Mouse (Mus musculus) lung, embryonic 15.5 days (tissue): ENCODE data around the gene Mthfd1l. TPM values are rescaled to one million over a fixed set of nuclear protein-coding genes. Genes with fewer than 3 reads are reported as not detected.
"Not testable (repeated sequence)": the region's sequence is repeated elsewhere in the genome, so short reads cannot be mapped to it uniquely, and the experiment has no call there.

Experiments
- ATAC-seq: fragments of 200-750 bp; cut with Nextera tagmentation; 2 replicates; pipeline ENCODE4 v1.8.0; 2017; ENCODE audit warnings: moderate number of reproducible peaks, borderline replicate concordance; ENCODE audit not compliant: low FRiP score, low TSS enrichment; ENCODE audit errors: extremely low read depth
- H3K27ac ChIP-seq: fragments of 300-500 bp; sonication (generic); 2 replicates; pipeline ENCODE4 v1.5.1; 2015; ENCODE audit warnings: moderate library complexity, mild to moderate bottlenecking, inconsistent platforms
- H3K27me3 ChIP-seq: fragments of 300-500 bp; sonication (generic); 2 replicates; pipeline ENCODE4 v1.6.1; 2015; ENCODE audit warnings: inconsistent platforms
- H3K36me3 ChIP-seq: fragments of 300-500 bp; sonication (generic); 2 replicates; pipeline ENCODE4 v1.6.1; 2015; ENCODE audit warnings: inconsistent platforms
- H3K4me1 ChIP-seq: fragments of 300-500 bp; sonication (generic); 2 replicates; pipeline ENCODE4 v1.6.1; 2015; ENCODE audit warnings: inconsistent platforms
- H3K4me2 ChIP-seq: fragments of 300-500 bp; sonication (generic); 2 replicates; pipeline ENCODE4 v1.6.1; 2015; ENCODE audit warnings: inconsistent platforms, mild to moderate bottlenecking, moderate library complexity
- H3K4me3 ChIP-seq: fragments of 300-500 bp; sonication (generic); 2 replicates; pipeline ENCODE4 v1.5.1; 2015; ENCODE audit warnings: mild to moderate bottlenecking, inconsistent platforms
- H3K9ac ChIP-seq: fragments of 300-500 bp; sonication (generic); 2 replicates; pipeline ENCODE4 v1.6.1; 2015; ENCODE audit warnings: inconsistent platforms
- H3K9me3 ChIP-seq: fragments of 300-500 bp; sonication (generic); 2 replicates; pipeline ENCODE4 v1.6.1; 2016; ENCODE audit warnings: inconsistent platforms
- WGBS: fragments of 180-500 bp; shearing (Covaris S2); methylation state at CpG from one replicate; pipeline ENCODE4 v1.1.7; 2015; 5-methylcytosine and 5-hydroxymethylcytosine counted together
- polyA plus RNA-seq: library from polyadenylated mRNA; unstranded; fragments of >200 nt; fragmentation: Nextera tagmentation; extraction: Ambion mirVana; gene quantifications from 2 replicates; pipeline ENCODE4 v1.2.1, GENCODE M21; 2015

Mthfd1l gene
- polyA plus RNA-seq, 1 experiment from 2014 or later: 16.1 TPM

GRCm38 (mm10) chr10:4071845-4072345 lies 99.0 kb downstream of the Mthfd1l start:
- no peak overlapping the region for H3K9ac ChIP-seq
- ATAC-seq: peak; percentile 77
- H3K4me1 ChIP-seq: peaks cover 20% of the 10 kb centered on the region; the same call in 1 of the 2 replicates
- WGBS: 65% methylated on average over 6 of the region's 6 CpGs
- H3K4me3 ChIP-seq: no peak overlapping the region
- H3K4me2 ChIP-seq: no peak overlapping the region
- no peaks in the 10 kb centered on the region for H3K36me3 ChIP-seq
- no peaks in the 10 kb centered on the region for H3K27me3 ChIP-seq
- no peak overlapping the region for H3K27ac ChIP-seq
- H3K9me3 ChIP-seq: no peaks in the 10 kb centered on the region

- 75% methylated on average over 4 of the region's 4 CpGs for WGBS
- H3K4me3 ChIP-seq, H3K27ac ChIP-seq, H3K9me3 ChIP-seq, ATAC-seq, H3K4me2 ChIP-seq, H3K9ac ChIP-seq, H3K27me3 ChIP-seq, H3K36me3 ChIP-seq: not testable (repeated sequence)
- H3K4me1 ChIP-seq: peaks cover 20% of the 10 kb centered on the region; the same call in 1 of the 2 replicates
These were observed 99.6 kb downstream of the Mthfd1l start for GRCm38 (mm10) chr10:4072491-4072890.

- no peak for ATAC-seq
- Histone ChIP-seq H3K27ac (peak overlapping the region; percentile 77), H3K9me3 (no peaks in the 10 kb centered on the region), H3K9ac (no peak overlapping the region), H3K27me3 (no peaks in the 10 kb centered on the region), H3K36me3 (no peaks in the 10 kb centered on the region), H3K4me1 (peaks cover 29% of the 10 kb centered on the region), H3K4me3 (no peak overlapping the region), H3K4me2 (no peak overlapping the region)
- WGBS: 67% methylated on average over 9 of the region's 9 CpGs
These were observed 105.4 kb downstream of the Mthfd1l start for GRCm38 (mm10) chr10:4078220-4078840.

GRCm38 (mm10) chr10:4078979-4079630 lies 106.2 kb downstream of the Mthfd1l start:
- Histone ChIP-seq H3K4me3 (no peak overlapping the region), H3K36me3 (0 out of 2 replicates have a peak, but pooled peaks cover 3% of the 10 kb centered on the region), H3K9ac (no peak overlapping the region), H3K4me2 (peak overlapping the region; percentile 36; the same call in 1 of the 2 replicates), H3K4me1 (peaks cover 29% of the 10 kb centered on the region), H3K27me3 (no peaks in the 10 kb centered on the region), H3K27ac (peak overlapping the region; percentile 77), H3K9me3 (no peaks in the 10 kb centered on the region)
- ATAC-seq: no peak
- WGBS: 24% methylated on average over 8 of the region's 8 CpGs

- Histone ChIP-seq H3K4me1 (peaks cover 29% of the 10 kb centered on the region), H3K4me3 (no peak overlapping the region), H3K36me3 (0 out of 2 replicates have a peak, but pooled peaks cover 7% of the 10 kb centered on the region), H3K4me2 (peak overlapping the region; percentile 36), H3K9me3 (no peaks in the 10 kb centered on the region), H3K9ac (no peak overlapping the region), H3K27me3 (no peaks in the 10 kb centered on the region), H3K27ac (peak overlapping the region; percentile 77)
- ATAC-seq: peak; percentile 77
- 24% methylated on average over 15 of the region's 15 CpGs for WGBS
These were observed 106.8 kb downstream of the Mthfd1l start for GRCm38 (mm10) chr10:4079643-4080244.

- Histone ChIP-seq H3K27ac (no peak overlapping the region), H3K9ac (no peak overlapping the region), H3K4me2 (no peak overlapping the region), H3K9me3 (no peaks in the 10 kb centered on the region), H3K27me3 (no peaks in the 10 kb centered on the region), H3K4me1 (peaks cover 19% of the 10 kb centered on the region), H3K36me3 (peaks cover 7% of the 10 kb centered on the region; the same call in 1 of the 2 replicates), H3K4me3 (no peak overlapping the region)
- ATAC-seq: no peak
- WGBS: 79% methylated on average over 9 of the region's 9 CpGs
These were observed 110.7 kb downstream of the Mthfd1l start for GRCm38 (mm10) chr10:4083609-4084008.

GRCm38 (mm10) chr10:4084907-4085306 lies 112.0 kb downstream of the Mthfd1l start:
- no peaks in the 10 kb centered on the region for H3K9me3 ChIP-seq
- no peaks in the 10 kb centered on the region for H3K27me3 ChIP-seq
- no peak overlapping the region for H3K4me3 ChIP-seq
- no peak overlapping the region for H3K9ac ChIP-seq
- WGBS: 78% methylated on average over 4 of the region's 4 CpGs
- no peak for ATAC-seq
- peaks cover 8% of the 10 kb centered on the region for H3K36me3 ChIP-seq
- H3K4me2 ChIP-seq: no peak overlapping the region
- H3K4me1 ChIP-seq: peaks cover 6% of the 10 kb centered on the region; the same call in 1 of the 2 replicates
- H3K27ac ChIP-seq: no peak overlapping the region

GRCm38 (mm10) chr10:4085363-4086141 lies 112.6 kb downstream of the Mthfd1l start:
- Histone ChIP-seq H3K4me2 (no peak overlapping the region), H3K4me3 (no peak overlapping the region), H3K4me1 (no peaks in the 10 kb centered on the region), H3K36me3 (peaks cover 11% of the 10 kb centered on the region), H3K9ac (no peak overlapping the region), H3K27me3 (no peaks in the 10 kb centered on the region), H3K27ac (no peak overlapping the region), H3K9me3 (no peaks in the 10 kb centered on the region)
- 61% methylated on average over 7 of the region's 7 CpGs for WGBS
- no peak for ATAC-seq

- no peak for ATAC-seq
- H3K27ac ChIP-seq: no peak overlapping the region
- no peak overlapping the region for H3K4me2 ChIP-seq
- H3K9ac ChIP-seq: no peak overlapping the region
- H3K27me3 ChIP-seq: no peaks in the 10 kb centered on the region
- H3K4me3 ChIP-seq: no peak overlapping the region
- peaks cover 11% of the 10 kb centered on the region for H3K36me3 ChIP-seq
- no peaks in the 10 kb centered on the region for H3K9me3 ChIP-seq
- no peaks in the 10 kb centered on the region for H3K4me1 ChIP-seq
- 80% methylated on average over 3 of the region's 3 CpGs for WGBS
These were observed 114.6 kb downstream of the Mthfd1l start for GRCm38 (mm10) chr10:4087563-4087962.

- 68% methylated on average over 7 of the region's 7 CpGs for WGBS
- Histone ChIP-seq H3K4me2 (no peak overlapping the region), H3K9ac (no peak overlapping the region), H3K4me3 (no peak overlapping the region), H3K4me1 (no peaks in the 10 kb centered on the region), H3K9me3 (no peaks in the 10 kb centered on the region), H3K27me3 (no peaks in the 10 kb centered on the region), H3K27ac (no peak overlapping the region), H3K36me3 (peaks cover 11% of the 10 kb centered on the region)
- ATAC-seq: no peak
These were observed 116.0 kb downstream of the Mthfd1l start for GRCm38 (mm10) chr10:4088744-4089414.

- ATAC-seq: no peak
- 83% methylated on average over 15 of the region's 15 CpGs for WGBS
- H3K36me3 ChIP-seq: peaks cover 4% of the 10 kb centered on the region
These were observed 117.0 kb downstream of the Mthfd1l start for GRCm38 (mm10) chr10:4089885-4090284.

More at GRCm38 (mm10) chr10:4089885-4090284, 117.0 kb downstream of the Mthfd1l start:
- Histone ChIP-seq H3K4me1 (no peaks in the 10 kb centered on the region), H3K27me3 (no peaks in the 10 kb centered on the region), H3K9me3 (no peaks in the 10 kb centered on the region), H3K4me2 (no peak overlapping the region), H3K27ac (no peak overlapping the region), H3K9ac (no peak overlapping the region), H3K4me3 (no peak overlapping the region)
